Mouse (Mus musculus) stomach, postnatal 0 days (tissue): ENCODE data around the gene Chst4.

Source experiments
- CTCF ChIP-seq: IDR thresholded peaks from 2 replicates; pipeline ENCODE4 v1.5.1; 2016; ENCODE audit warnings: antibody characterized with exemption, low read depth, mild to moderate bottlenecking, moderate library complexity
- EP300 ChIP-seq: optimal IDR thresholded peaks from 2 replicates; pipeline ENCODE3; 2016; ENCODE audit warnings: antibody characterized with exemption

GRCm38 (mm10) chr8:110022768-110023344, 16.7 kb downstream of the Chst4 start:
- no peak for TF ChIP-seq CTCF
- TF ChIP-seq EP300, result no peak
